Mouse (Mus musculus) midbrain, embryonic 16.5 days (tissue): ENCODE measurements around the gene Fam76b. TPM values are rescaled to one million over a fixed set of nuclear protein-coding genes. Genes with fewer than 3 reads are reported as not detected.

Experiments
- ATAC-seq: fragments of 200-750 bp; cut with Nextera tagmentation; 2 replicates; pipeline ENCODE4 v1.8.0; 2017; ENCODE audit warnings: moderate TSS enrichment
- H3K27ac ChIP-seq: fragments of 300-500 bp; sonication (generic); 2 replicates; pipeline ENCODE4 v1.5.1; 2014; ENCODE audit warnings: mild to moderate bottlenecking, low read length, mixed read lengths
- H3K27me3 ChIP-seq: fragments of 300-500 bp; sonication (generic); 2 replicates; pipeline ENCODE4 v1.6.1; 2014; ENCODE audit warnings: low read depth, low read length, mixed read lengths; ENCODE audit not compliant: control insufficient read depth, insufficient read depth
- H3K36me3 ChIP-seq: fragments of 300-500 bp; sonication (generic); 2 replicates; pipeline ENCODE4 v1.6.1; 2014; ENCODE audit warnings: mild to moderate bottlenecking, low read length, moderate library complexity, mixed read lengths; ENCODE audit not compliant: control insufficient read depth, insufficient read depth
- H3K4me1 ChIP-seq: fragments of 300-500 bp; sonication (generic); 2 replicates; pipeline ENCODE4 v1.6.1; 2014; ENCODE audit warnings: mild to moderate bottlenecking, low read length, mixed read lengths; ENCODE audit not compliant: control insufficient read depth, insufficient read depth
- H3K4me2 ChIP-seq: fragments of 300-500 bp; sonication (generic); 2 replicates; pipeline ENCODE4 v1.6.1; 2014; ENCODE audit warnings: mild to moderate bottlenecking, low read length, mixed read lengths
- H3K4me3 ChIP-seq: fragments of 300-500 bp; sonication (generic); 2 replicates; pipeline ENCODE4 v1.5.1; 2014; ENCODE audit warnings: low read depth, mild to moderate bottlenecking, low read length, moderate library complexity, mixed read lengths
- H3K9ac ChIP-seq: fragments of 300-500 bp; sonication (generic); 2 replicates; pipeline ENCODE4 v1.6.1; 2014; ENCODE audit warnings: low read depth, low read length, mixed read lengths
- H3K9me3 ChIP-seq: fragments of 300-500 bp; sonication (generic); replicated peaks from 2 replicates; pipeline ENCODE4 v1.6.1; 2014; ENCODE audit warnings: mild to moderate bottlenecking, low read length, mixed read lengths; ENCODE audit not compliant: control insufficient read depth, poor library complexity, severe bottlenecking
- WGBS: fragments of 180-500 bp; shearing (Covaris S2); extraction: QIAGEN DNeasy Blood & Tissue Kit; methylation state at CpG from one replicate; pipeline ENCODE4 v1.1.7; 2014; 5-methylcytosine and 5-hydroxymethylcytosine counted together
- polyA plus RNA-seq: library from polyadenylated mRNA; unstranded; fragments of >200 nt; fragmentation: Nextera tagmentation; extraction: Ambion mirVana; gene quantifications from 2 replicates; pipeline ENCODE4 v1.2.1, GENCODE M21; 2015

Fam76b gene
- polyA plus RNA-seq, 1 experiment from 2014 or later = 16.3 TPM

DNA sequence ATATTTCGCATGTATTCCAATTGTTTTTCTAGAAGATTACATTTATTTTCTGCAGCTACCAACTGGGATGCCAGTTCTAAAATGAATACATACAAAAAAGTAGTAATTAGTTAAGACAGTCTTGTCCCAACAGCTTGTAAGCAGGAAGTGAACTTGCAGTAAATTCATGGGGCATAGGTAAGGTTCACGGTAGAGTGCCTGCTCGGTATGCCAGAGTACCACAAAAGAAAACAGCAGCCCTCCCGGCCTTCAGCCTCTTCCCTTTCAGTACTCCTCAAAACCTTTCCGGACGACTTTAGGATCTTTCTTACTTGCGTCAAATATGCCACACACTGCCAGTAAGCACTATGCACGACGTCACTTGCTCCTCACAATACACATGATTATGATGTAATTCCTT lies 9.1 kb upstream of the Fam76b start:
- no peaks in the 10 kb centered on the region for H3K4me1 ChIP-seq
- peaks cover 31% of the 10 kb centered on the region for H3K36me3 ChIP-seq
- H3K4me2 ChIP-seq = no peak overlapping the region
- H3K27ac ChIP-seq = no peak overlapping the region
- no peaks in the 10 kb centered on the region for H3K9me3 ChIP-seq
- no peak overlapping the region for H3K4me3 ChIP-seq
- no peak overlapping the region for H3K9ac ChIP-seq
- 86% methylated on average over 9 of the region's 9 CpGs for WGBS
- H3K27me3 ChIP-seq = no peaks in the 10 kb centered on the region
- no peak for ATAC-seq

DNA sequence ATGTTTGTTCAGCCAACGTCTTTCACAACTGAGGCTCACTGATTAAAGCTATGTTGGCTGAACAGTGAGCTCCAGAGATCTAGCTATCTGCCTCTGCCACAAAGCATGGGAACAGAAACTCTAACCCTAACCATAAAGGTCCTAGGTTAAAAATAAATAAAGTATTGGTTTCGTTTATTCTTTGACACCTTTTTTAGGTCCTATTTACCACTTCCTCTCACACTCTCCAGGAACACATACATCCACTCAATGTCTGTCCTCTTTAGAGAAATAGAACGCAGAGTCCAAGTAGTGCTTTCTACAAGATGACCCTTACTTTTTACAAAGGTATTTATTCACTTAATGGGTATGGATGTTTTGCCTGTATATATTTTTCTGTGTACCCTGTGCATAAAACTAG lies 6.7 kb upstream of the Fam76b start:
- H3K36me3 ChIP-seq = peaks cover 29% of the 10 kb centered on the region
- WGBS = 95% methylated on average over 3 of the region's 3 CpGs
- ATAC-seq = no peak
- H3K9ac ChIP-seq = no peak overlapping the region
- H3K27ac ChIP-seq = no peak overlapping the region
- H3K4me3 ChIP-seq = no peak overlapping the region
- H3K4me1 ChIP-seq = peaks cover 14% of the 10 kb centered on the region
- H3K27me3 ChIP-seq = no peaks in the 10 kb centered on the region
- no peaks in the 10 kb centered on the region for H3K9me3 ChIP-seq
- no peak overlapping the region for H3K4me2 ChIP-seq

- Histone ChIP-seq H3K27me3 (no peaks in the 10 kb centered on the region), H3K9me3 (no peaks in the 10 kb centered on the region), H3K4me1 (peaks cover 23% of the 10 kb centered on the region), H3K4me3 (peak overlapping the region; percentile 83), H3K4me2 (peak overlapping the region; percentile 64), H3K27ac (peak overlapping the region; percentile 97; the same call in 1 of the 2 replicates), H3K36me3 (peaks cover 1% of the 10 kb centered on the region), H3K9ac (peak overlapping the region; percentile 91)
- WGBS = 5% methylated on average over 8 of the region's 8 CpGs
- ATAC-seq = no peak
Measured at GRCm38 (mm10) chr9:13825896-13826295, 1.6 kb upstream of the Fam76b start.

DNA sequence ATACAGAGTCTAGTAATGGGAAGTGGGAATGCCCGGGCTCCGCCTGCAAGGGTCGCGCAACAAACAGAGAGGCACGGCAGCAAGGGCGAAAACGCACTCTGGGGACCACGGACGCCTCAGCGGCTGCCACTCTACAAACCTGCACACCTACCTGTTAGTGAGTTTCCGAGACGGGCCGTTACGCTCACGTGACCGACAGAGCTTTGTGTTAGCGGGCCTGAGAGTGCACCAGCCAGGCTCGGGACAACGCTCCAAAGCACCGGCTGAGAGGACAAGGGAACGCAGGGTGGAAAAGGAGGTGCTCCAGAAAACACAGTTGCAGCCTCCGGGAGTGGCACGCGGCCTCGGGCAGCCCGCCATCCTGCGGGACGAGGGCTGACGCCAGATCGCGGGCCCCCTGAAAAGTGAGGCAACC lies 1.1 kb upstream of the Fam76b start:
- no peaks in the 10 kb centered on the region for H3K9me3 ChIP-seq
- peak overlapping the region; percentile 91 for H3K9ac ChIP-seq
- H3K36me3 ChIP-seq = peaks cover 6% of the 10 kb centered on the region
- peak overlapping the region; percentile 83 for H3K4me3 ChIP-seq
- peak overlapping the region; percentile 64 for H3K4me2 ChIP-seq
- H3K27me3 ChIP-seq = no peaks in the 10 kb centered on the region
- peak; percentile 15 for ATAC-seq
- H3K4me1 ChIP-seq = peaks cover 23% of the 10 kb centered on the region
- WGBS = under 1% methylated on average over 31 of the region's 31 CpGs
- peak overlapping the region; percentile 97 for H3K27ac ChIP-seq

GRCm38 (mm10) chr9:13826832-13827405 lies 597 bp upstream of the Fam76b start, which contains the start of gene Cep57:
Gene Cep57, minus strand, starts transcription at chr9:13827107.
- Histone ChIP-seq H3K36me3 (peaks cover 11% of the 10 kb centered on the region), H3K4me2 (peak within 1 kb of the TSS; percentile 87), H3K27me3 (no peaks in the 10 kb centered on the region), H3K9me3 (no peaks in the 10 kb centered on the region), H3K4me3 (peak within 1 kb of the TSS; percentile 83), H3K4me1 (peaks cover 23% of the 10 kb centered on the region), H3K27ac (peak within 1 kb of the TSS; percentile 98), H3K9ac (peak within 1 kb of the TSS; percentile 93)
- WGBS = under 1% methylated on average over 44 of the region's 44 CpGs
- ATAC-seq = peak; percentile 96

DNA sequence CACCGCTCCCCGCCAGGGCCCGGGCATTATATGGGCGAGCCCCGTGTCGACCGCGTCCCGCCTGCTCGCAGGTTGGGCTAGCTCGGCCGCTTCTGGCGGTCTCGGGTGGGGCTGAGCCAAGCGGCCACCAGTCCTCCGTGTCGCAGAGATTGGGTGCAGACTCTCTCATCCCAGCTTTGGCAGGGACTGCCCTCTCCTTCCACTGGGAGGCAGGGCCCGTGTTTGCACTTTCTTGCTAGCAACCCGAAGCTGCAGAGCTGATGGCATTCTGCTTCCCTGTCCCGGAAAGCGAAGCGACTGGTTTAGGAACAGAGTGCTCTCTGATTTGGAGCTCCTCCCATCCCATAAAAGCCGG lies 548 bp downstream of the Fam76b start:
- ATAC-seq = no peak; the same call in 1 of the 2 replicates
- Histone ChIP-seq H3K4me2 (peak overlapping the region; percentile 87), H3K27me3 (no peaks in the 10 kb centered on the region), H3K9ac (peak overlapping the region; percentile 93), H3K27ac (peak overlapping the region; percentile 98), H3K4me3 (peak overlapping the region; percentile 83), H3K36me3 (peaks cover 14% of the 10 kb centered on the region), H3K4me1 (peaks cover 23% of the 10 kb centered on the region), H3K9me3 (no peaks in the 10 kb centered on the region)
- under 1% methylated on average over 23 of the region's 23 CpGs for WGBS

GRCm38 (mm10) chr9:13835256-13835655 lies 7.7 kb downstream of the Fam76b start:
- no peaks in the 10 kb centered on the region for H3K27me3 ChIP-seq
- 86% methylated on average over 3 of the region's 3 CpGs for WGBS
- no peaks in the 10 kb centered on the region for H3K4me1 ChIP-seq
- no peak overlapping the region for H3K4me2 ChIP-seq
- peaks cover 36% of the 10 kb centered on the region for H3K36me3 ChIP-seq
- no peaks in the 10 kb centered on the region for H3K9me3 ChIP-seq
- no peak overlapping the region for H3K27ac ChIP-seq
- no peak overlapping the region for H3K9ac ChIP-seq
- no peak overlapping the region for H3K4me3 ChIP-seq
- no peak for ATAC-seq

DNA sequence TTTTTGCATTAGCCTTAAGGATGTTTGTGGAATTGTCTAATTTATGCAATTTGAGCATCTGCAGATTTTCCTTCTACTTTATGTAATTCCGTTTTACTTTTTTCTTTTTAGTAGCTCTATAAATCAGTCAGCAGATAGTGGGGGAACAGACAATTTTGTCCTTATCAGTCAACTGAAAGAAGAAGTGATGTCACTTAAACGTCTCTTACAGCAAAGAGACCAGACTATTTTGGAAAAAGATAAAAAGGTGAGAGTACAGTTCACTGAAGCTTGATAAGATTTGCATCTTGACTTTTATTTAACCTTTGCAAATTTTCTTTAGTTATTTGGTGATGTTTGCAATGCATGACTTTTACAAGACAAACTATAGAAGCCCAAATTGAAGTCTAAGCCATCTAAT lies 9.2 kb downstream of the Fam76b start:
- Histone ChIP-seq H3K27me3 (no peaks in the 10 kb centered on the region), H3K4me1 (no peaks in the 10 kb centered on the region), H3K9ac (no peak overlapping the region), H3K27ac (no peak overlapping the region), H3K4me2 (no peak overlapping the region), H3K36me3 (peaks cover 33% of the 10 kb centered on the region), H3K9me3 (no peaks in the 10 kb centered on the region), H3K4me3 (no peak overlapping the region)
- ATAC-seq = no peak
- WGBS = 93% methylated on average over 2 of the region's 2 CpGs

DNA sequence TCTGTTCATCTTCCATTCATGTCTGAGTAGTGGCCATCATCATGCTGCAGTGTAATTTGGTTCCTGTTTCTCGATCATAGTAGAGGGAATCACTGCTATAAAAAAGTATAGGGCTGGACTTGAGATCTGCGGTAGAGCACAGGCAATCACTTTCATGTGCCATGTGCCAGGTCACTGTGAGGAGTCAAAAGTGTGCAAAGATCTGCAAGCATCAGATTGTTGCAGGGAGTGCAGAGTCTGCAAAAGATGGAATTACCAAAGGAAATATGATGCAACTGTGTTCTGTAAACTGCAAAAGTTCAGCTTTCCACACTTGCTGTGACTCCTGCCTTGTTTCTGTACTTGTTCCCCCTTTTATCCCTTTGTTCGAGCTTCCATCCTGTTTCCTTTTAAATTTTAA lies 20.1 kb downstream of the Fam76b start:
- 95% methylated on average over 3 of the region's 3 CpGs for WGBS
- H3K4me3 ChIP-seq = no peak overlapping the region
- no peak for ATAC-seq
- H3K27me3 ChIP-seq = no peaks in the 10 kb centered on the region
- H3K4me2 ChIP-seq = no peak overlapping the region
- H3K27ac ChIP-seq = no peak overlapping the region
- no peaks in the 10 kb centered on the region for H3K4me1 ChIP-seq
- H3K9ac ChIP-seq = no peak overlapping the region
- no peaks in the 10 kb centered on the region for H3K9me3 ChIP-seq
- peaks cover 3% of the 10 kb centered on the region; the same call in 1 of the 2 replicates for H3K36me3 ChIP-seq
